Mouse (Mus musculus) neural tube, embryonic 15.5 days (tissue): ENCODE measurements around the gene Zhx3. TPM values are rescaled to one million over a fixed set of nuclear protein-coding genes. Genes with fewer than 3 reads are reported as not detected.

Experiments used
- ATAC-seq: fragments of 200-750 bp; cut with Nextera tagmentation; 2 replicates; pipeline ENCODE4 v1.8.0; 2017; ENCODE audit warnings: mild to moderate bottlenecking, moderate TSS enrichment, moderate library complexity; ENCODE audit not compliant: low FRiP score
- H3K27ac ChIP-seq: fragments of 300-500 bp; sonication (generic); replicated peaks from 2 replicates; pipeline ENCODE4 v1.5.1; 2015; ENCODE audit warnings: mild to moderate bottlenecking, inconsistent platforms
- H3K27me3 ChIP-seq: fragments of 300-500 bp; sonication (generic); replicated peaks from 2 replicates; pipeline ENCODE4 v1.6.1; 2015; ENCODE audit warnings: inconsistent platforms
- H3K36me3 ChIP-seq: fragments of 300-500 bp; sonication (generic); 2 replicates; pipeline ENCODE4 v1.6.1; 2015; ENCODE audit warnings: inconsistent platforms
- H3K4me1 ChIP-seq: fragments of 300-500 bp; sonication (generic); 2 replicates; pipeline ENCODE4 v1.6.1; 2015; ENCODE audit warnings: inconsistent platforms
- H3K4me2 ChIP-seq: fragments of 300-500 bp; sonication (generic); 2 replicates; pipeline ENCODE4 v1.6.1; 2015; ENCODE audit warnings: inconsistent platforms, mild to moderate bottlenecking, moderate library complexity
- H3K4me3 ChIP-seq: fragments of 300-500 bp; sonication (generic); replicated peaks from 2 replicates; pipeline ENCODE4 v1.5.1; 2015; ENCODE audit warnings: mild to moderate bottlenecking, inconsistent platforms
- H3K9ac ChIP-seq: fragments of 300-500 bp; sonication (generic); replicated peaks from 2 replicates; pipeline ENCODE4 v1.6.1; 2015; ENCODE audit warnings: mild to moderate bottlenecking, inconsistent platforms
- H3K9me3 ChIP-seq: fragments of 300-500 bp; sonication (generic); replicated peaks from 2 replicates; pipeline ENCODE4 v1.6.1; 2016; ENCODE audit warnings: inconsistent platforms
- WGBS: fragments of 180-500 bp; shearing (Covaris S2); methylation state at CpG from one replicate; pipeline ENCODE4 v1.1.7; 2015; ENCODE audit warnings: mixed read lengths; 5-methylcytosine and 5-hydroxymethylcytosine counted together
- polyA plus RNA-seq: library from polyadenylated mRNA; unstranded; fragments of >200 nt; fragmentation: Nextera tagmentation; extraction: Ambion mirVana; gene quantifications from 2 replicates; pipeline ENCODE4 v1.2.1, GENCODE M21; 2015

The Zhx3 gene
- polyA plus RNA-seq, 1 experiment from 2014 or later: 17.9 TPM

DNA sequence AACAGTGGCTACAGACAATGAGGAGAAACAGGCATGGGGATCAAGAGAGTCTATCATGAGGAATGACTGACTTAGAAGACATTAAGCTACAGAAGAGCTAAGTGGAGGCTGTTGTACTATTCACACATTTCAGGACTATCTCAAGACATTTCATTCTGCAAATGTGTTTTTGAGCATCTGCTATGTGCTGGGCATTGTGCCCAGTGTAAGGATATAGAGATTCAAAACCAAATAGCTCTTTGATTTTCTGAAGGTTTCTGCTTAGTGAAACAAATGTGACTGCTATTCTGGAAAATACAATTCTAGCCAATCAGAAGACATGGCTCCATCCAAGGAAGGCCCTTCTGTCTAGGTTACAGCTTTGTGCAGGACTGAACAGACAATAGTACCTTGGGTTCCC, 18.1 kb downstream of the Zhx3 start:
- ATAC-seq: no peak
- Histone ChIP-seq H3K9ac (no peak overlapping the region), H3K9me3 (no peaks in the 10 kb centered on the region)

DNA sequence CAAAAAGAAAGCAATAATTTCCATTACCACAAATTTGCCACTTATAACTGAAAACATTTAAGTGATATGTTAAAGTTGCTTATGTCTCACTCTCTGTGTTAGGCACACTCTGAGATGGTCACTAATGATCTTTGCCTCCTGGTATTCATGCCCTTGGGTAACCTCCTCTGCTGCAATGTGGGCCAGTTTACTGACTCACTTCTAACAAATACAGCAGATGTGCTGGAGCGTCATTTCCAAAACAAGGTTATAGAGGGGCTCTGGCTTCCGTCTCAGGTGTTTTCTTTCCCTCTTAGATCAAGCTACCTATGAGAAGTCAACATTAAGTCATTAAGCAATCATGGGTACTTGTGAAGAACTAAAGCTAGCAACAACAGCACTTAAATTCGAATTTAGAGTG, 22.4 kb downstream of the Zhx3 start:
- H3K4me1 ChIP-seq: 0 out of 2 replicates have a peak, but pooled peaks cover 2% of the 10 kb centered on the region
- no peak overlapping the region for H3K4me3 ChIP-seq
- no peaks in the 10 kb centered on the region for H3K36me3 ChIP-seq
- no peak overlapping the region for H3K9ac ChIP-seq
- no peaks in the 10 kb centered on the region for H3K27me3 ChIP-seq
- no peak for ATAC-seq
- no peak overlapping the region for H3K4me2 ChIP-seq
- WGBS: 88% methylated on average over 3 of the region's 3 CpGs
- H3K27ac ChIP-seq: no peak overlapping the region
- no peaks in the 10 kb centered on the region for H3K9me3 ChIP-seq

More for the DNA sequence above, 18.1 kb downstream of the Zhx3 start:
- no peak overlapping the region for H3K4me3 ChIP-seq
- no peaks in the 10 kb centered on the region for H3K4me1 ChIP-seq
- no peaks in the 10 kb centered on the region for H3K36me3 ChIP-seq
- H3K27ac ChIP-seq: no peak overlapping the region
- H3K4me2 ChIP-seq: no peak overlapping the region
- H3K27me3 ChIP-seq: no peaks in the 10 kb centered on the region

DNA sequence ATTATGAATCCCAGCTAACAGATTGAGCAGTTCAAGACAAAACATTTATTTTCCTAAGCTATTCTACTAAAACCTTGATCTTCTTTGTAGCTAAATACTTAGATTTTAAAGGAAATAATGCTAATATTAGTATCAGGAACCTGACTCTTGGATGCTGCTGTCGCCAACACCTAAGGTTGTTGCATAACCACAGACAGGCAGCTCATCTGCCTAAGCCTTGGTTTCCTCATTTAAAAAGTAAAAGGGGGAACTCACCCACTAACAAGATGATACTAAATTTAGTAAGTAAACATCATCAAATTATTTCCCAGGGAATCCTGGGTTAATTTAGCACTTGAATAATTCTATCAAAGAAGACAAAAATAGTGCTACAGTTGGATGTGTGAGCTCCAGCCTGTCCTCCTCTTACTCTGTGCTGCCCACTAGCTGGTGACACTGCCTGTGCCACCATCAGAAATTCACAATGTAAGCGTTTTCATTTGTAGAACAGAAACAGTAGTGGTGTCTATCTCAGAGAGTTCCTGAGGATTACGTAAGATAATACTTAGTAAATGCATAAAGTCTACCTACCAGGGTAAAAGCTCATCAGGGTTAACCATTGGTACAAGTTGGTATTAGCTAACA, 23.1 kb downstream of the Zhx3 start:
- WGBS: 88% methylated on average over 3 of the region's 3 CpGs
- ATAC-seq: no peak
- H3K9me3 ChIP-seq: no peaks in the 10 kb centered on the region

DNA sequence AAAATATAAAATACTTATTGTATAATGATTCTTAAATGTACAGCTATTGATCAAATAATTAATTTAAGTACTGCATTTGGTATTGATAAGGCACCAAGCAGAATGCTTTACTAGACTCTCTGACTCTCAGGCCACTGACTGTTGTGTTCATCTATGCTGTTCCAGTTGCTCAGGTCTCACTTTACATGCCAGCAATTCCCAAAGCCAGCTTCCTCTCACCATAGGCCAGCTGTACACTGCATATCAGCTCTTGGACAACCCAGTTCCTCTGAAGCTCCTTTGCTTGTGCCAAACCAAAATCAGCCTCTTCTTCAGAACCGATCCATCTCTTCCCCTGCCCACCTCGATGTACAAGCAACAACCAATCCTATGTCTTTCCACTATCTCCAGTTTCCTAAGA, 24.6 kb downstream of the Zhx3 start:
- Histone ChIP-seq H3K4me1 (0 out of 2 replicates have a peak, but pooled peaks cover 2% of the 10 kb centered on the region), H3K27me3 (no peaks in the 10 kb centered on the region), H3K36me3 (no peaks in the 10 kb centered on the region), H3K4me2 (no peak overlapping the region), H3K27ac (no peak overlapping the region), H3K9me3 (no peaks in the 10 kb centered on the region), H3K4me3 (no peak overlapping the region), H3K9ac (no peak overlapping the region)
- 92% methylated on average over 2 of the region's 2 CpGs for WGBS
- ATAC-seq: no peak

More for the DNA sequence above, 23.1 kb downstream of the Zhx3 start:
- 0 out of 2 replicates have a peak, but pooled peaks cover 2% of the 10 kb centered on the region for H3K4me1 ChIP-seq
- no peak overlapping the region for H3K27ac ChIP-seq
- no peak overlapping the region for H3K4me2 ChIP-seq
- H3K9ac ChIP-seq: no peak overlapping the region
- H3K4me3 ChIP-seq: no peak overlapping the region
- no peaks in the 10 kb centered on the region for H3K36me3 ChIP-seq
- H3K27me3 ChIP-seq: no peaks in the 10 kb centered on the region

DNA sequence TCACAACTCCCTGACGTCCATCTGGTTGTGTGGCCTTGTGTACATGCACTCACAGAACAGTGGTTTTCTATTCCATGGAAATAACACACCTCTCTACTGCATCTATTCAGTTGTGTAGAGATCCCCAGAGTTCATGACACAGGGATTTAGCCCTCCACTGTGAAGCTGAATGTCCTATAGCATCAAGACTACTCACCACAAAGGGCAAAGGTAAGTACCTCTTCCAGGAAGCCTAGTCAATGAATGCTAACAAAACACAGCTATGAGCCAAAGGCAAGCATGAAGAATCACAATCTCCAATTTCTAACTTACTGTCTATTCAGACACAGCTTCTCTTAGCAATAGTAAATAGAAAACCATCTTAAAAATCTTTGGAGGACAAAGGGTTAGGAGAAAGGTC, 25.1 kb downstream of the Zhx3 start:
- 79% methylated on average over 1 of the region's 1 CpGs for WGBS

DNA sequence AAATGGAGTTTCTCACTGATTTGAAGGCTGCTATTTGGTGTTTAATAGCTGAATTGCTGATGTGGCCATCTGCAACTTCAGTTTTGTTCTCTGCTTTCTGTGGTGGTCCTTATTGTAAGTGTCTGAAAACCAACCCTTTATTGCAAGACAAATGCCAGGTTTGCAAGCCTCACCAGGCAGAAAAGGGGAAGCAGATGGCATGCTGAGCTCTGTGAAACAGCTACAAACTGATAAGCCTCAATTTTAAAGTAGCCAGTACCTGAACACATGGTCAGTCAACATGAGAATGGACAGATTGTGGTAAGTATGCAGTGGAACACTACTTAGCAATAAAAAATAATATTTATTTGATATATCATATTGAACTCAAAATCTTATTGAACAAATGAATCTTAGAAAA, 32.0 kb downstream of the Zhx3 start:
- H3K9ac ChIP-seq: no peak overlapping the region
- H3K36me3 ChIP-seq: no peaks in the 10 kb centered on the region
- H3K27me3 ChIP-seq: no peaks in the 10 kb centered on the region
- no peaks in the 10 kb centered on the region for H3K9me3 ChIP-seq
- H3K4me3 ChIP-seq: no peak overlapping the region
- no peaks in the 10 kb centered on the region for H3K4me1 ChIP-seq
- 0 out of 2 replicates have a peak overlapping the region, but pooled peaks have one; percentile 33 for H3K27ac ChIP-seq
- no peak for ATAC-seq
- no peak overlapping the region for H3K4me2 ChIP-seq

More for the DNA sequence above, 25.1 kb downstream of the Zhx3 start:
- no peak overlapping the region for H3K9ac ChIP-seq
- H3K4me1 ChIP-seq: 0 out of 2 replicates have a peak, but pooled peaks cover 2% of the 10 kb centered on the region
- no peaks in the 10 kb centered on the region for H3K27me3 ChIP-seq
- H3K9me3 ChIP-seq: no peaks in the 10 kb centered on the region
- H3K4me3 ChIP-seq: no peak overlapping the region
- no peak overlapping the region for H3K4me2 ChIP-seq
- no peak overlapping the region for H3K27ac ChIP-seq
- ATAC-seq: no peak
- H3K36me3 ChIP-seq: no peaks in the 10 kb centered on the region

DNA sequence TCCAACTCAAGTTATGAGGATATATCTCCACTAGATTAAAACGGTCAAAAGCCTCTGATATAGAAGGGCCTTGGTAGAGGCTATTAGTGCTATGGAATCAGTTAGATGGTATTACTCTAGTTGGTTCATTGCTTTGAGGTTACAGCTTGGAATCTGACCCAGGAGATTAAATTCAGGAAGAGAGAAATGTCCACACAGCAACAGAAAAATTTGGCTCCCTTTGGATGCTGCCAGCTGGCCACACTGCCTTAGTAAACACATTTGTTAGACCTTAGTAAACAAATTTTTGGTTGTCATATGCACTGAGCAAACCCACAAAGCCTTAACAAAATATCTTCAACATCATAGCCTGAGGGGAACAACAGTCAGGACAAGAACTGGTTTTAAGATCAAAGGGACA, 62.0 kb downstream of the Zhx3 start:
- 80% methylated on average over 1 of the region's 1 CpGs for WGBS
- no peak for ATAC-seq
- H3K4me1 ChIP-seq: no peaks in the 10 kb centered on the region
- no peak overlapping the region for H3K4me3 ChIP-seq
- H3K4me2 ChIP-seq: no peak overlapping the region
- H3K9me3 ChIP-seq: no peaks in the 10 kb centered on the region
- 0 out of 2 replicates have a peak, but pooled peaks cover 4% of the 10 kb centered on the region for H3K36me3 ChIP-seq
- H3K27ac ChIP-seq: no peak overlapping the region
- H3K9ac ChIP-seq: no peak overlapping the region
- no peaks in the 10 kb centered on the region for H3K27me3 ChIP-seq

DNA sequence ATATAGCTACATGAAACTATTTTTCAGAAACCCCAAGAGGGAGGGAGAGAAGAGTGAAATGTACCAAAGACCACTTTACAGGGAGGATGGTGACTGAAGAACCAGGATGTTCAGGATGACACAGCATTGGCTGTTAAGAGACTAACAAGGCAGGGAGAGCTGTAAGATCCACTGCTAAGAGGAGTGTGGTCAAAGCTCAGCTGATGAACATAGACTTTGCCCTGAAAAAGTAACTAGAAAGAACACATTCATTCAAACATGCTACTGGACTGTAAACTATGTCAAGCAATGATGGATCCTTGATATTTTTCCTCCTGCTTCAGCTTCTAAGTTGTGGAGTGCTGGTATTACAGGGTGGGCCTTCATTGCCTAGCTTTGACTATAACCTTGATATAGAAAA, 62.4 kb downstream of the Zhx3 start:
- no peak for ATAC-seq
- Histone ChIP-seq H3K9me3 (no peaks in the 10 kb centered on the region), H3K36me3 (0 out of 2 replicates have a peak, but pooled peaks cover 1% of the 10 kb centered on the region), H3K27me3 (no peaks in the 10 kb centered on the region), H3K4me1 (no peaks in the 10 kb centered on the region), H3K9ac (no peak overlapping the region), H3K27ac (no peak overlapping the region), H3K4me3 (no peak overlapping the region), H3K4me2 (no peak overlapping the region)

DNA sequence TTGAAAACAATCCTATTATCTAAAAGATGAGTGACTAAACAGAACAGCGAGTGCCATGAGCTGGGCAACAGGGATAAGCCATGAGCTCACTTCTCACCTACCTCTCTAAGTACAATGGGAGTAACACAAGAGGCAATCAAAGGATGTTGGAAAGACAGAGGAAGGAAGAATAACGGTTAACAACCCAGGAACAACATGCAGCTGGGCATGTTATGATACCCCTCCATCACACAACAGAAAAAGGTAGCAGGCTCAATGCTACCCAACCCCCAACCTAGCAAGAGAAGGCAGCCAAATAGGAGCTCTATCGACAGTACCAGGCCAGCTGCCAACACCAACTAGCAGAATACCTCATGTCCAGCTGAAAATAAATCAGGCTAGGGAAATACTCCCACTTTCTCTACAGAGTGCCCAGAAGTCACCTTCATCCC, 66.7 kb downstream of the Zhx3 start:
- H3K27me3 ChIP-seq: no peaks in the 10 kb centered on the region
- peak; percentile 24; the same call in 1 of the 2 replicates for ATAC-seq
- no peak overlapping the region for H3K4me2 ChIP-seq
- 0 out of 2 replicates have a peak overlapping the region, but pooled peaks have one; percentile 3 for H3K27ac ChIP-seq
- 16% methylated on average over 3 of the region's 3 CpGs for WGBS
- peaks cover 6% of the 10 kb centered on the region; the same call in 1 of the 2 replicates for H3K4me1 ChIP-seq
- no peak overlapping the region for H3K4me3 ChIP-seq
- no peaks in the 10 kb centered on the region for H3K36me3 ChIP-seq
- no peak overlapping the region for H3K9ac ChIP-seq
- H3K9me3 ChIP-seq: no peaks in the 10 kb centered on the region

DNA sequence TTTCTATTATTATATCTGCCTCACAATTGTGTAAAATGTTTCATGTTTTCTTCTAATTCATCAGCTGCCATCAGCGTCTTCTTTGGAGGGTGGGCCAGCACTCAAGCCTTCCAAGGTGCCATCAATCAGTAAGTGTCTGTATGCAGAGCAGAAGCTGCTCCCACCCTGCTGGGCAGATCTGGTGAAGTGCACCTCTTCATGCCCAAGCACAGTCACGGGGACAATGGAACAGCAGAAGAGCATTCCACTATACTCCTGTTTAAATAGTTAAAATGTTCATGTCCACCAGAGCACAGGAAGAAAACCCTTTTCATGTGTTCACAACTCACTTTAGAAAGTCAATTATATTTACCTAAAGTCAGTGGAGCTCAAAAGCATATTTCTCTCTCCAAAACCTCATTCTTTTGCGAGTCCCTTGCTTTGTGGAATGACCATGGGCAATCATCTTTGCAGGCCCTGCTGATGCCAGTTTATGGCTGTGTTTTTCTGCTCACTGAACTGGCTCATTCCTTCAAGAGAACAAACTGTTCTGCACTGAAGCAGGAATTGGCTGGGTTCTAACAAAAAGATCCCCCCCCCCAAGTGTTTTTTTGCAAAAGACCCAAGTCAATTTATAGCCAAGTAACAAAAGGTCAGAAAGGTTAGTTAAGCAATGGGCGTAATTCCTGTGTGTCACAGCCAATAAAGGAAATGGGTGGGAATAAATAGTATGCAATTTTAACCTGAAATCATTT, 67.8 kb downstream of the Zhx3 start:
- no peaks in the 10 kb centered on the region for H3K9me3 ChIP-seq
- H3K9ac ChIP-seq: no peak overlapping the region
- 13% methylated on average over 4 of the region's 4 CpGs for WGBS
- no peaks in the 10 kb centered on the region for H3K36me3 ChIP-seq
- H3K27ac ChIP-seq: peak overlapping the region; percentile 62
- no peak overlapping the region for H3K4me3 ChIP-seq
- H3K4me1 ChIP-seq: peaks cover 6% of the 10 kb centered on the region; the same call in 1 of the 2 replicates
- no peaks in the 10 kb centered on the region for H3K27me3 ChIP-seq
- H3K4me2 ChIP-seq: no peak overlapping the region
- no peak for ATAC-seq

DNA sequence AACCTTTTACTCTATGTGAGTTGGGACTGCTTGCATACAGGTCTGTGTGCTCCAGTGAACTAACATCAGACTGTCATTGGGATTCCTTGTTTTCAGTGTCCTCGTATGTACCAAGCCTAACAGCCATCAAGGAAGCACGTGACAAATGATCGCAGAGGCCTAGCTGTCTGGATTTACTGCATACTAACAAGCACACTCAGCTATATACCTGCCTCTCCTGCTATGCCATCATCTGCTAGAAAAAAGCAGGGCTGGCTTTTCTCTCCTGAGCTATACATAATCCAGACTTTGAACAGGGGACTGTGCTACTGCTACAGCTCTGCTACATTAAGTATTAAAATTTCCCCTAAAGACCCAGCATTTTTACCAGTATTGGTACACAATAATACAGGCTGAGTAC, 70.5 kb downstream of the Zhx3 start:
- 63% methylated on average over 3 of the region's 3 CpGs for WGBS
- ATAC-seq: no peak

DNA sequence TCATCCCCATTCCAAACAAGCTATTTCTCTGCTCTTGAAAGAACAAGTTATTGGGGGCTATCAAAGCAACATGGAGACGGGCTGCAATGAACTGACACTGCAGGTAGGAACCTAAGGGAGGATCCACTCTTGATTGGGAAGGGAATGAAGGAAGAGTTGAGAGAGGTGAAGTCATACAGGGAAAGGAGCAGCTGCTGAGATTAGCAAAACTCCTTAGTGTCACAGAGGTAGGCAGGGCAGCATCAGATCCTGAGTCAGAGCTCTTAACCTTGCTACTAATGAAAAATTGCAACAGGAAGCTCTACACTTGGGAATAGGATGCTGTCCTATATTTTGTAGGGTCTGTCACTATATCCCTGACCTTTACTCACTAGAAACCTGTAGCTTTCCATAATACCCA, 71.8 kb downstream of the Zhx3 start:
- Histone ChIP-seq H3K9ac (no peak overlapping the region), H3K4me2 (no peak overlapping the region), H3K4me1 (peaks cover 9% of the 10 kb centered on the region; the same call in 1 of the 2 replicates), H3K27me3 (no peaks in the 10 kb centered on the region), H3K36me3 (no peaks in the 10 kb centered on the region), H3K4me3 (no peak overlapping the region), H3K9me3 (no peaks in the 10 kb centered on the region), H3K27ac (no peak overlapping the region)
- WGBS: 86% methylated on average over 1 of the region's 1 CpGs
- no peak for ATAC-seq

More for the DNA sequence above, 70.5 kb downstream of the Zhx3 start:
- no peaks in the 10 kb centered on the region for H3K27me3 ChIP-seq
- no peaks in the 10 kb centered on the region for H3K9me3 ChIP-seq
- no peaks in the 10 kb centered on the region for H3K36me3 ChIP-seq
- H3K4me3 ChIP-seq: no peak overlapping the region
- H3K4me1 ChIP-seq: peaks cover 6% of the 10 kb centered on the region; the same call in 1 of the 2 replicates
- no peak overlapping the region for H3K27ac ChIP-seq
- no peak overlapping the region for H3K4me2 ChIP-seq
- H3K9ac ChIP-seq: no peak overlapping the region
